Mouse (Mus musculus) kidney, postnatal 36 days (tissue): ENCODE data around the gene Cdc42.

Experiments
- DNase-seq, 2 experiments: peaks; one replicate each; pipeline ENCODE4 v3.0.0; 2021 to 2022; ENCODE audit warnings: mixed read lengths in 2 of 2

Cdc42 gene

GRCm38 (mm10) chr4:137371596-137372523 lies 14.3 kb upstream of the Cdc42 start:
- DNase-seq: no peak

GRCm38 (mm10) chr4:137369954-137370750 lies 12.6 kb upstream of the Cdc42 start:
- DNase-seq: peak; percentile 79

- DNase-seq: no peak
Observed at GRCm38 (mm10) chr4:137368198-137368597, 10.7 kb upstream of the Cdc42 start.

GRCm38 (mm10) chr4:137367275-137368088 lies 10.0 kb upstream of the Cdc42 start:
- DNase-seq: peak; percentile 52 to 64

GRCm38 (mm10) chr4:137366097-137366496 lies 8.6 kb upstream of the Cdc42 start:
- DNase-seq: no peak

GRCm38 (mm10) chr4:137365356-137366062 lies 8.0 kb upstream of the Cdc42 start:
- DNase-seq: no peak

GRCm38 (mm10) chr4:137364826-137365225 lies 7.3 kb upstream of the Cdc42 start:
- DNase-seq: no peak

- no peak for DNase-seq
Observed at GRCm38 (mm10) chr4:137360996-137361395, 3.5 kb upstream of the Cdc42 start.

- DNase-seq: no peak
Observed at GRCm38 (mm10) chr4:137358291-137359002, 927 bp upstream of the Cdc42 start.

- DNase-seq: peak; percentile 66 to 88
Observed at GRCm38 (mm10) chr4:137356674-137357510, 628 bp downstream of the Cdc42 start.

GRCm38 (mm10) chr4:137350627-137351026 lies 6.9 kb downstream of the Cdc42 start:
- DNase-seq: no peak

GRCm38 (mm10) chr4:137345790-137346189 lies 11.7 kb downstream of the Cdc42 start:
- no peak for DNase-seq

GRCm38 (mm10) chr4:137345112-137345511 lies 12.4 kb downstream of the Cdc42 start:
- DNase-seq: no peak

- no peak for DNase-seq
Observed at GRCm38 (mm10) chr4:137342816-137343215, 14.7 kb downstream of the Cdc42 start.

- peak in 1 of 2 experiments; percentile 58 for DNase-seq
Observed at GRCm38 (mm10) chr4:137339415-137339814, 18.1 kb downstream of the Cdc42 start.

GRCm38 (mm10) chr4:137336468-137336867 lies 21.1 kb downstream of the Cdc42 start:
- no peak for DNase-seq

- DNase-seq: peak; percentile 51 to 69
Observed at GRCm38 (mm10) chr4:137332051-137332450, 25.5 kb downstream of the Cdc42 start.

GRCm38 (mm10) chr4:137326494-137326893 lies 31.0 kb downstream of the Cdc42 start:
- no peak for DNase-seq

- DNase-seq: no peak
Observed at GRCm38 (mm10) chr4:137324926-137325325, 32.6 kb downstream of the Cdc42 start.

GRCm38 (mm10) chr4:137316027-137316770 lies 41.3 kb downstream of the Cdc42 start:
- no peak for DNase-seq
